Mouse (Mus musculus): ENCODE data around the gene Dnajb2.
A peak's percentile ranks its signal among the peaks of the same experiment; 100 is the strongest.

GRCm38 (mm10) chr1:75234606-75235005 lies 1.6 kb upstream of the Dnajb2 start:
- peak; percentile 87 for TF ChIP-seq CTCF (IDR thresholded peaks at IDR 0.05; ENCODE audit: low read depth, low read length)
- TF ChIP-seq POLR2A (IDR thresholded peaks at IDR 0.05; ENCODE audit: extremely low read depth, insufficient read depth, low read length): no peak
